Mouse (Mus musculus): ENCODE measurements at regions not wholly inside any gene's neighbourhood (a gene's known extent, or its start where the extent isn't known, plus 50 kb on each side); places are given as distances from the start of the nearest gene placed in this dataset.

- Histone ChIP-seq H3K4me3 (ENCODE audit: low read depth, low read length) (no peak overlapping the region), H3K9me3 (ENCODE audit: low read length) (no peaks in the 10 kb centered on the region), H3K27ac (ENCODE audit: low read depth, low read length) (no peak overlapping the region), H3K4me2 (ENCODE audit: low read depth) (no peak overlapping the region), H3K27me3 (ENCODE audit: insufficient read depth, low read length) (no peaks in the 10 kb centered on the region), H3K9ac (no peak overlapping the region), H3K36me3 (ENCODE audit: insufficient read depth) (no peaks in the 10 kb centered on the region), H3K4me1 (ENCODE audit: insufficient read depth) (no peaks in the 10 kb centered on the region)
- ATAC-seq (no peak), DNase-seq (no peak)
- no peak for TF ChIP-seq CTCF (IDR thresholded peaks at IDR 0.05; ENCODE audit: low read depth)
- whole genome bisulfite sequencing: 62% methylated on average over 2 of the region's 2 CpGs
Measured at GRCm38 (mm10) chr4:131660931-131661330, 177.2 kb downstream of the Ptpru start.

GRCm38 (mm10) chr4:131671784-131672515, 166.1 kb downstream of the Ptpru start:
- TF ChIP-seq CTCF (IDR thresholded peaks at IDR 0.05; ENCODE audit: low read depth): no peak
- no peaks in the 10 kb centered on the region for H3K9me3 ChIP-seq (ENCODE audit: low read length)
- DNase-seq (no peak), ATAC-seq (no peak)
- H3K27me3 ChIP-seq (ENCODE audit: insufficient read depth, low read length): no peaks in the 10 kb centered on the region
- no peak overlapping the region for H3K4me3 ChIP-seq (ENCODE audit: low read depth, low read length)
- no peak overlapping the region for H3K9ac ChIP-seq
- WGBS: 55% methylated on average over 11 of the region's 11 CpGs
- H3K4me2 ChIP-seq (ENCODE audit: low read depth): no peak overlapping the region
- no peaks in the 10 kb centered on the region for H3K4me1 ChIP-seq (ENCODE audit: insufficient read depth)
- H3K36me3 ChIP-seq (ENCODE audit: insufficient read depth): no peaks in the 10 kb centered on the region
- H3K27ac ChIP-seq (ENCODE audit: low read depth, low read length): no peak overlapping the region

- Histone ChIP-seq H3K4me2 (ENCODE audit: low read depth) (no peak overlapping the region), H3K9me3 (ENCODE audit: low read length) (no peaks in the 10 kb centered on the region), H3K36me3 (ENCODE audit: insufficient read depth) (no peaks in the 10 kb centered on the region), H3K4me1 (ENCODE audit: insufficient read depth) (no peaks in the 10 kb centered on the region), H3K4me3 (ENCODE audit: low read depth, low read length) (no peak overlapping the region), H3K27me3 (ENCODE audit: insufficient read depth, low read length) (no peaks in the 10 kb centered on the region), H3K27ac (ENCODE audit: low read depth, low read length) (no peak overlapping the region), H3K9ac (no peak overlapping the region)
- TF ChIP-seq CTCF (IDR thresholded peaks at IDR 0.05; ENCODE audit: low read depth): no peak
- ATAC-seq (no peak), DNase-seq (no peak)
- 79% methylated on average over 7 of the region's 7 CpGs for WGBS
Measured at GRCm38 (mm10) chr4:131677966-131678365, 160.1 kb downstream of the Ptpru start.

- 24% methylated on average over 7 of the region's 7 CpGs for WGBS
- Histone ChIP-seq H3K4me1 (ENCODE audit: insufficient read depth) (no peaks in the 10 kb centered on the region), H3K4me3 (ENCODE audit: low read depth, low read length) (no peak overlapping the region), H3K9ac (no peak overlapping the region), H3K4me2 (ENCODE audit: low read depth) (no peak overlapping the region), H3K9me3 (ENCODE audit: low read length) (no peaks in the 10 kb centered on the region), H3K27ac (ENCODE audit: low read depth, low read length) (no peak overlapping the region), H3K27me3 (ENCODE audit: insufficient read depth, low read length) (no peaks in the 10 kb centered on the region), H3K36me3 (ENCODE audit: insufficient read depth) (no peaks in the 10 kb centered on the region)
- ATAC-seq: no peak
- DNase-seq: peak; percentile 19
- TF ChIP-seq CTCF (IDR thresholded peaks at IDR 0.05; ENCODE audit: low read depth): no peak
Measured at GRCm38 (mm10) chr4:131683176-131683575, 154.9 kb downstream of the Ptpru start.

DNA sequence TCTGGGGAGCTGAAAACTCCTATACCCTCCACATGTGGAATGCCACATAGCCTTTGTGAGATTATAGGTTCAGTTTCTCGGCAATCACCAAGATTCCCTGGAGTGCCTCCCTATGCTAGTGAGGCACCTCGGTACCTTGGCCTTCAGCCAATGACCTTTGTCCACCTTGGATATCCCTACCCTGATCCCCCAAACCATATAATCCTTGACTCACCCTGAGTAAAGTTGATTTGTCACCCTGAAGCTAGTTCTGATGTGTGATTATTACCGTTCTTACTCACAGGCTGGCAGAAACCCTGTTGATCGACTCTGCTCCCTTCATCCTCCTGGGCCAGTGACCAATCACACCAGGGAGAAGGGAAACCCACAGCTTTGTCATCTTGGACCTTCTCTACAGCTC, 152.5 kb downstream of the Ptpru start:
- H3K4me3 ChIP-seq (ENCODE audit: low read depth, low read length): no peak overlapping the region
- no peaks in the 10 kb centered on the region for H3K27me3 ChIP-seq (ENCODE audit: insufficient read depth, low read length)
- WGBS: 89% methylated on average over 4 of the region's 4 CpGs
- H3K9ac ChIP-seq: no peak overlapping the region
- ATAC-seq (no peak), DNase-seq (no peak)
- no peak overlapping the region for H3K27ac ChIP-seq (ENCODE audit: low read depth, low read length)
- TF ChIP-seq CTCF (IDR thresholded peaks at IDR 0.05; ENCODE audit: low read depth): no peak
- no peaks in the 10 kb centered on the region for H3K9me3 ChIP-seq (ENCODE audit: low read length)
- H3K4me2 ChIP-seq (ENCODE audit: low read depth): no peak overlapping the region
- no peaks in the 10 kb centered on the region for H3K4me1 ChIP-seq (ENCODE audit: insufficient read depth)
- no peaks in the 10 kb centered on the region for H3K36me3 ChIP-seq (ENCODE audit: insufficient read depth)

GRCm38 (mm10) chr4:131694232-131694631, 143.9 kb downstream of the Ptpru start:
- TF ChIP-seq CTCF (IDR thresholded peaks at IDR 0.05; ENCODE audit: low read depth): peak; percentile 72
- H3K27me3 ChIP-seq (ENCODE audit: insufficient read depth, low read length): no peaks in the 10 kb centered on the region
- ATAC-seq: peak; percentile 61
- no peaks in the 10 kb centered on the region for H3K4me1 ChIP-seq (ENCODE audit: insufficient read depth)
- DNase-seq: peak; percentile 63
- H3K4me2 ChIP-seq (ENCODE audit: low read depth): no peak overlapping the region
- no peaks in the 10 kb centered on the region for H3K36me3 ChIP-seq (ENCODE audit: insufficient read depth)
- no peaks in the 10 kb centered on the region for H3K9me3 ChIP-seq (ENCODE audit: low read length)
- WGBS: 11% methylated on average over 5 of the region's 5 CpGs
- H3K27ac ChIP-seq (ENCODE audit: low read depth, low read length): no peak overlapping the region
- no peak overlapping the region for H3K9ac ChIP-seq
- no peak overlapping the region for H3K4me3 ChIP-seq (ENCODE audit: low read depth, low read length)

DNA sequence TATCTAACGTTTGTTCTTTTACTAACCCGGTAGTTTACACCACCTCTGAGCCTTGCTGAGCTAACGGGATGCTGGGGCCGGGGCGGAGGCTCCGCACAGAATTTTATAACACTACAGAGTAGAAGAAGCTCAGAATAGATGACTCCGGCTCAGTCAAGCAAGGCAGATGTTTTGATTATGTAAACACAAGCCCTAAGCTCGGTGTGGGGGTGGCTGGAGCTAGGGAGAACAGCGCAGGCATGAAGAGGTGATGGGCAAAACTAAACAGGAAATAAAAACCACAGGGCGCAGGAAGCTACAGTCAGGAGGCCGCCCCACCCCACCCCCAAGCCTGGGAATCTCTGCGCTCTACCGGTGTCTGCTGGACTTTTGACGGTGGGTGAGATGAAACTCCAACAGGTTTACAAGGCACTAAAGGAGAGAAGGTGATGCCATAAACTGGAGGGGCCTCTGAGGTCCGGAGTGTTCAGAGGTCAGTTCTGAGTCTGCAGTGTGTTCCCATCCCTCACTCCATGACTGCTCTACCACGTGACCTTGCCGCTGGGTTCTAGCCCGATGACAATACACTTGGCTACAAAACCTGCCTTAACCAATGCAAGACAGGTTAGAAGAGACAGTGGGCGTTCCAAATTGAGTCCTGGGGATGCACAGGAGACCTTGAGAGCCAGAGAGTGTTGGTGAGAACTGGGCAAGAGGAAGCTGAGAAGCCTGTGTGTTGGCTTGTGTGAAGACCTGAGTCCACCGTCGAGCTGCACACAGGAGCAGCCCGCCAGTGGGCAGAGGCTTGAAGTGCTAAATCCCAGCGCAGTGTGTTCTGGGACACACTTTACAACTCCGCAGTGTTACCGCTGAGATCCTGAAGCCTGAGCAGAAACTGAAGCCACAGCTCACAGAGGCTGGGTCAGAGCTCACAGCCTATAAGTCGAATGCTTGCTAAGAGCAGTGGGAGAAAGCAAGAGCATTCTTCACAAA, 141.9 kb downstream of the Ptpru start:
- Histone ChIP-seq H3K9ac (no peak overlapping the region), H3K9me3 (ENCODE audit: low read length) (no peaks in the 10 kb centered on the region), H3K4me3 (ENCODE audit: low read depth, low read length) (no peak overlapping the region), H3K36me3 (ENCODE audit: insufficient read depth) (no peaks in the 10 kb centered on the region), H3K27ac (ENCODE audit: low read depth, low read length) (no peak overlapping the region), H3K4me1 (ENCODE audit: insufficient read depth) (no peaks in the 10 kb centered on the region), H3K27me3 (ENCODE audit: insufficient read depth, low read length) (no peaks in the 10 kb centered on the region), H3K4me2 (ENCODE audit: low read depth) (no peak overlapping the region)
- DNase-seq: no peak
- no peak for ATAC-seq
- TF ChIP-seq CTCF (IDR thresholded peaks at IDR 0.05; ENCODE audit: low read depth): no peak
- WGBS: 84% methylated on average over 26 of the region's 26 CpGs

Data from forebrain, postnatal 0 days (tissue).